Mouse (Mus musculus) lung, postnatal 10 days (tissue): ENCODE measurements around the gene Adipor1.
"Not testable (repeated sequence)": the region's sequence is repeated elsewhere in the genome, so short reads cannot be mapped to it uniquely, and the experiment has no call there.

Experiments used
- DNase-seq: peaks from one replicate; pipeline ENCODE4 v3.0.0; 2021

Gene Adipor1

DNA sequence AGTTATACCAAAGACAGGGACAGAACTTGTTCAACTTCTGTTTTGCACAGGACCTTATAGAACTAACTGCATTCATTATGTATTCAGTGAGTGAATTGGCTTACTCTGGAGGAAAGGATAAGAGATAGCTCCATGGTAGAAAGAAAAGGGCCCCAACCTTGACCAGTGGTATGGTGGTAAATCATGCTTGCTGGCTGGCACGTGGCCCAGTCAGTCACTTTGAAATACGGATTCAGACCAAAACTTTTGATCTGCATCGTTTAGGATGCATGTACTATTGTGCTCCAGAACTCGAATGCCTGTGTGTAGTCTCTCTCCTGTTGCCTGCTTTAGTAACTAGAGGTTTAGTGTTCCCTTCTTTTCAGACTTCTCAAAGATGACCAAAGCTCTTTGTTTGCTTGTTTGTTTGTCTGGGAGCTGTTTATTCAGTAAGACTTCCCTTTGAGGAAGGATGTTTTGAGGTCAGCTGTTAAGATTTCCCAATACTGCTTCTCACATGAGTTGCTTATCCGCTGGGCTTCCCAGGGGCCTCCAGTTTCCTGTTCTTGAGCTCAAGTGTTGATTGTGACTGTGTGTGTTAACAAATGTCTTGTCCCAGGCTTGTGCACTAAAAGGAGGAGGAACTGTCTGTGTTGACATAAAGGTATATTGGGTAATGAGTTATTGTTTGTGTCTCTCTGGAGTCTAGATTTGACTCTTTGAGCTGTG, 4.7 kb downstream of the Adipor1 start:
- DNase-seq = peak; percentile 23

DNA sequence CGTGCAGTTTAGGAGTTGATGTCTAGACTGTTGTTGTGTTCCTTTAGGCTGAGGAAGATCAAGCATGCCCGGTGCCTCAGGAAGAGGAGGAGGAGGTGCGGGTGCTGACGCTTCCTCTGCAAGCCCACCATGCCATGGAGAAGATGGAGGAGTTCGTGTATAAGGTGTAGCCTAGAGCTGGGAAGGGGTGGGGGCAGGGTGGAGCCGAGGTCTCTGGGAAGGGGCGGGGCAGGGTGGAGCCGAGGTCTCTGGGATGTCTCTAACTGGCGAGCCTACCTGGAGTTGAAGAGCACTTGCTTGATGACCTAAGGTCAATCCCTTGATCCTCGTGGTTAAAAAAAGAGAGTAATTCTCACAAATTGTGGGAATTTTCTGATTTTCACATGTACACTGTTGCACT, 8.7 kb downstream of the Adipor1 start:
- DNase-seq = no peak

DNA sequence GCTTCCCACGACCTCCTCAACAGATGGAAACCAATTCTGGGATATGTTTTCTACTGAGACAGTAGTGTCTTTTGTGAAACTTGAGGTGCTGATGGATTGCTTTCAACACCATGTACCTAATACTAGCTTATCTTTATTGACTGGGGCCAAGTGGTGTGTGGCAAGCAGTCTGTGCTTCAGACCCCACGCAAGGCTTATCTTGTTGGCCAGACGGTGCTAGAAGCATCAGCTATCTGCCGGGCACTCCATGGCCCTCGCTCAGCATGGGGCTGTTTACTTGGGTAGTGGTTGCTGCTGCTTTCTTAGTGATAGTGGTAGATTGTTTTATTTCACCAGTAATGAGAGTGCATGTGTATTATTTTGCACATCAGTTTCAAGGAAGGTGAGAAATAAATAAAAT, 11.1 kb downstream of the Adipor1 start:
- DNase-seq = no peak

DNA sequence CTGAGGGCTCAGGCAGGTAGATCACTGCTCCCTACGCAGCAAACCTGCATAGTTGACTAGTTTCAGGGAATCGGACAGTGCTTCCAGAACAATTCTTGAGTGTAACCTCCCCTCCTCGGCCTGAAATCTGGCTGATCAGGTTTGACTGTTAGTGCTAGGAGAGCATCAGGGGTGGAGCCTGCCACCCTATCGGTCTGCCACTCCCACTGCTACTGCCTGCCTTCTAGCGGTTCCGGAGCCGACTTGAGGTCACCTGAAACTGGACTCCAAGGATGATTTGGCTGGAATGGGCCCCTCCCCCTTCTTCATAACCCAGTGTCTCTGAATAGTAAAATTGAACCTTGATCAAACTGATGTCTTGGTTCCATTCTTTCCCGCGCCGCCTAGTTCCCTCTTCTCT, 17.8 kb downstream of the Adipor1 start:
- no peak for DNase-seq

DNA sequence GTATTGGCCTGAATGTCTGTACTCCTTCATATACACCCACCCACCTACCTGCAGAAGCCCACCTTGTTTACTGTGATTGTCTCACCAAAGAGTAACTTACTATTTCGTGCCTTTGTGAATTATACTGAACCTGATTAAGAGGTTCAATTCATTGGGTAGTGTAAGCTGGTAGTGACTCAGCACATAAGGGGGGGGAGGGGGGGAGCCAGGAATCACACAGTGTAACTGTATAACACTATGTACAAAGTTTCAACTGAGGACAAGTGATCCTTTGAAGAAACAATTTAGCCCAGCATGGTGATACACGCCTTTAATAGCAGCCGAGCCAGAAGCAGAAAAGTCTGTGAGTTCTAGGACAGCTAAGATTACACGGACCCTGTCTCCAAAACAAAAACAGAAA, 18.3 kb downstream of the Adipor1 start:
- no peak for DNase-seq

DNA sequence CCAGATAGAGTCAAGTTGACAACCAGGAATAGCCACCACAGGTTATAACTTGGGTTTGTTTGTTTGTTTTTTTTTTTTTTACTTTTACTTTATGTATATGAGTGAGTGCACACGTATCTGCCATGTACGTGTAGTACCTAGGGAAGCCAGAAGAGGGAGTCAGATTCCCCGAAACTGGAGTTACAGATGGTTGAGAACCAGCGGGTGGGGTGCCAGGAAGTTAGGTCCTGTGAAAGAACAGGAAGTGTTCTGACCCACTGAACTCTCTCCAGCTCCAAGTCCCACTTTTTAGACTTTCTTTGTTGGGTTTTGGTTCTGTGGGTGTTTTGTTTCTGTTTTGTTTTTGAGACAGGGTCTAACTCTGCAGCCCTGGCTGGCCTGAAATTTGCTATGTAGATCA, 20.2 kb downstream of the Adipor1 start:
- peak; percentile 62 for DNase-seq

DNA sequence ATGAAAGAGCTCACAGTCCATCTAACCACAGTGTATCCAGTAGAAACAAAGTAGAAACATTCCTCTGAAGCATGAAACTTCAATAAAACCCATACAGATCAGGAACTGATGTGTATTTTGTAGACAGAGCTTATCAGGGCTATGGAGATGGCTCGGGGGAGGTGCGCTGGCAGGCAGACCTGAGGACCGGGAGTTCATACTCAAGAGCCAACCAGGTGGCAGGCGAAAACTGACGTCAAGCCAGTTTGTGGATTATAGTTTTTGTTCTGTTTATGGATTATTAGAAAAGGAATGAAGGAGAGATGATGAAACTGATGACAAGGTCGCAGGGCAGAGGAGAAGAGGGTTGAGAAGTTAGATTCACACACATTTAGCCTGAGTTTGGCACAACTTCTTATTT, 25.3 kb downstream of the Adipor1 start:
- no peak for DNase-seq

DNA sequence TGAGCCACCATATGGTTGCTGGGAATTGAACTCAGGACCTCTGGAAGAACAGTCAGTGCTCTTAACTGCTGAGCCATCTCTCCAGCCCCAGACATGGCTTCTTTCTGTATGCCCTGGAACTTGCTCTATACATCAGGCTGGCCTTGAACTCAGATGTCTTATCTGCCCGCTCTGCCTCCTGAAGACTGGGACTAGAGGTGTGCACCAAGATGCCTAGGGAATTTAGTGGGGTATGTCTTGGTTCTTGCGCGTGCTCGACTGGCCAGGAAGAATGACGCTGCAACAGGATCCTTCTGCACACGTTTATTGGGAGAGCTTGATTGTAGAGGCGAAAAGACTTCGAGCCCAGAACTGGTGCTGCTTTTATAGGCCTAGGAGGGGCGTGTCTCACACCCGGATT, 26.6 kb downstream of the Adipor1 start:
- not testable (repeated sequence) for DNase-seq

DNA sequence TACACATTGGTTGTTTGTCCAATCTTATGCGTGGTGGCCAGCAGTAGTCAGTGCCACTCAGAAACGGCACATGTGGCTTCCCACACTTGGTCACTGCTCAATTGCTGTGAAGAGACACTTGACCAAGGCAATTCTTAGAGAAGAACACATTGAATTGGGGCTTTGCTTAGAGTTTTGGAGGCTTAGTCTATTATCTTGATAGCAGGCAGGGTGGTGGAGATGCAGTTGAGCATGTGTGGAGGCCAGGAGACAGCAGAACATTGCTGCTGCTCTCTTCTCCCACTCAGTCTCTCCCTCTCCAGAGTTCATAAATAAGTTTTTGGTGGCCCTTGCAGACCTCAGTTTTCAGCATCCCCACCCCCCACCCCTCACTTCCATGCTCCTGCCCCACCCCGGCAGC, 27.2 kb downstream of the Adipor1 start:
- DNase-seq = no peak

DNA sequence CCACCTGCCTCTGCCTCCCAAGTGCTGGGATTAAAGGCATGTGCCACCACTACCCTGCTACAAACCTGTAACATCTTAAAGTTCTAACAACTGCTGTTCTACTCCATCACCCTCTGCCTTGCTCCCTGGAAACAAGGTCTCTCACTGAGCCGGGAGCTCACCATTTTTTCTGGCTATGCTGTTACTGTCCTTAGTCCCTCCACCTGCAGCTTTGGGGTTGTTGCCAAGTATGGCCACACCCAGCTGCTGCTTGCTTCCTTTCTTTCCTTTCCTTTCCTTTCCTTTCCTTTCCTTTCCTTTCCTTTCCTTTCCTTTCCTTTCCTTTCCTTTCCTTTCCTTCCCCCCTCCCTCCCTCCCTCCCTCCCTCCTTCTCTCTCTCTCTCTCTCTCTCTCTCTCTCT, 28.1 kb downstream of the Adipor1 start:
- DNase-seq = not testable (repeated sequence)

DNA sequence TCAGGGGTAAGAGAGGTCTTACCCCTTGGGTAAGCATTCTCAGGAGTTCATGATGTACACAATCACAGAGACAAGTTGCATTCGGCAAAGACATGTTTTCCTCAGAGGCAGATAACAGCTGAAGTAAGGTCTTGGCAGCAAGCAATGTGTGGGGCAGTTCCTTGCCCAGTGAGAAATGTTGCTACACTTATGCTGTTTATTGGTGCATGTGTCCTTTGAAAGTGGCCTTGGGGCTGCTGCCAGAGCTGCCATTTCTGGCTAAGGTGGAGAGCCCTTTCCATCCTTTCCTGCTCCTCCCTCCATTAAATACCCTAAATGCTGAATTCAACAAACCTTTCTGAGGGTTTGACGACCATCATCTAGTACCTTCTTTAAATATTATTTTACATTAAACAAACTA, 30.2 kb downstream of the Adipor1 start:
- no peak for DNase-seq

DNA sequence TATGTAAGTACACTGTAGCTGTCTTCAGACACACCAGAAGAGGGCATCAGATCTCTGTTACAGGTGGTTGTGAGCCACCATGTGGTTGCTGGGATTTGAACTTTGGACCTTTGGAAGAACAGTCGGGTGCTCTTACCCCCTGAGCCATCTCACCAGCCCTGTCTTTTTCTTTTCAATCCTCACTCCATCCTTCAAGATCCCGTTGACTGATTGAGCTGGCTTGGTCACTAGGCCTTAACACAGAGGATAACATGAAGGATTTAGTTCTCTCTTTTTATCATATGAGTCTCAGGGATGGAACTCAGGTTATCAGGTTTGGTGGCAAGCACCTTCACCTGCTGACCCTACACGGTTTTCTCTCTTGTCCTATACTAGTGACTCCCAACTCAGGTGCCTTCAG, 33.4 kb downstream of the Adipor1 start:
- not testable (repeated sequence) for DNase-seq

DNA sequence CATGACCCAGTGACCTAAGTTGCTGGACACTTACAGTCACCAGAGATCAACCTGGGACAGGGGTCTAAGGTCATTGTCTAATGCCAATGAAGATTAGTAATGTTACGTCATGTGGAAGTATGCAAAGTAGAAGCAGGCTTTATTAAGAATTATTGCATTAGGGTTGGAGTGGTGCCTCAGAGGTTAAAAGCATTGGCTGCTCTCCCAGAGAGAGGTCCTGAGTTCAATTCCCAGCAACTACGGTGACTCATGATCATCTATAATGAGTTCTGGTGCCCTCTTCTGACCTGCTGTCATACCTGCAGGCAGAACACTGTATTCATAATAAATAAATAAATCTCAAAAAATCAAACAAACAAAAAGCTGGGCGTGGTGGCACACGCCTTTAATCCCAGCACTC, 35.0 kb downstream of the Adipor1 start:
- DNase-seq = no peak

DNA sequence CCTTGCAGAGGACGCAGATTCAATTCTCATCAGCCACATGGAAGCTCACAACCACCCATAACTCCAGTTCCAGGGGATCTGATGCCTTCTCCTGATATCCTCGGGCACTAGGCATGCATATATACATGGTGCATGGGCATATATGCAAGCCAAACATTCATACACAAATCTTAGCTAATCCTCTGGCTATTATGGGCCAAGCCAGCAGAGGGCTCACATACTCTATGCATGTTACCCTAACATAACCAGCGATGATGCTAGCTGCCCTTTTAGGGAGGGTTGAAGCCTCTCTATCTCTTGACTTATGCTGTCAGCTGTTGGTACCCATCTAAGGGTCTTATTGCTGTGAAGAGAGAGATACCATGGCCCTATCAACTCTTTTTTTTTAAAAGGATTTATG, 35.8 kb downstream of the Adipor1 start:
- peak; percentile 57 for DNase-seq

DNA sequence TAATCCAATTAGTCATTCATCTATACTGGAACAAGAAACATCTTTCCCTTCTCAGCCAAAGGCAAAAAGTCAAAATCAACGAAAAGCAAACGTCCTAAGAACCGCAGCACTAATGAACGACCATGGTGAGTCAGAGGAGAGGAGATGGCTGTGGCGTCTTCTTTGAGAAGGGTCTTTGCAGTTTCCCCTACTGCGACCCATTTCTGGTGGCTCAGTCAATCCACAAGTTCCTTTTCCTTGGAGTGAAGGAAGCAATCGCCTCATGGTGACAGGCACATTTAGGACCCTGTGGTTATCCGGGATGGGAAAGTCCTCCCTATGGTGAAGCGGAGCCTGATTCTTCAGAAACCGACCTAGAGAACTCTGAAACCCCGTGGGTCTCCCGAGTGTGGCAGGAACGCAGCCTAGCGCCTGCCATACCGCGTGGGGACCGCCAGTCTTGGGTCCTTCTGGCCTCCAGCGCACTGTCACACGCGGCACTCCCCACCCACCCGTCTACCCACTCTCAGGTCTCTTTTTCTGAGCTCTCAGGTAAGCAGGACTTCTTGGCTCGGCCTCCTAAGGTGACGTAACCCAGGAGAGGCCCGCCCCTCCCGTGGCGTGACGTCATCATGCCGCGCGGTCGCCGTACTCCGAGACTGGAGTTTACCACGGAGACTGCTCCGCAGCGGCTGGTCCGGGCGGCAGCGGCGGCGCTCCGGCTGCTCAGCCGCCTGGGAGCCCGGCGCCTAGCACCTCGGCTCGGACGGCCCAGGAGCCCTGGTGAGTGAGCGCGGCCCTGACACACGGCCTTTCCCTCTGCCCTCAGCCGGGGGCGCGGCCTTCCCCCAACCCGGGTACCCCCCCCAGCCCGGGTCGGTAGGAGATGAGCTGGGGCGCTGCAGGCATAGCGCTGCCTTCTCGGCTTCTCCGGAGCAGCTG, 40.0 kb downstream of the Adipor1 start, which contains the start of gene Klhl12:
TSS of gene Klhl12 (plus strand) at position 628 of the 921 bp plus-strand sequence.
- peak; percentile 94 for DNase-seq

DNA sequence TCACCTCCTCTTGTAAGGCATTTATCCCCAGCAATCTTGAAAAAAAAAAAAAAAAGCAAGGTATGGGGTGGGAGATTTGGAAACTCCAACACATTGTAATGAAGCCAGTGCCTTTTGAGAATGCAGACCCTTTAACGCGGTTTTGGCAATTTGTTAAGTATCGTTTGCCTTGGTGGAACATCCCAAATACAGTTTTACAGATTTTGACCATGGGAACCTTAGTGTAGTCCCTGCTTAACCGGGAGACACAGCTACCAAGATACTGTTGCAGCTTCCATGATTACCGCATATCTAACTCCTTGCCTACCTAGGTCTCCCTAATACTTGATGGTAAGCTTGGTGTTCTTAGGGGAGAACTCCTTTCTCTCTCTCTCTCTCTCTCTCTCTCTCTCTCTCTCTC, 40.9 kb downstream of the Adipor1 start:
- no peak for DNase-seq

DNA sequence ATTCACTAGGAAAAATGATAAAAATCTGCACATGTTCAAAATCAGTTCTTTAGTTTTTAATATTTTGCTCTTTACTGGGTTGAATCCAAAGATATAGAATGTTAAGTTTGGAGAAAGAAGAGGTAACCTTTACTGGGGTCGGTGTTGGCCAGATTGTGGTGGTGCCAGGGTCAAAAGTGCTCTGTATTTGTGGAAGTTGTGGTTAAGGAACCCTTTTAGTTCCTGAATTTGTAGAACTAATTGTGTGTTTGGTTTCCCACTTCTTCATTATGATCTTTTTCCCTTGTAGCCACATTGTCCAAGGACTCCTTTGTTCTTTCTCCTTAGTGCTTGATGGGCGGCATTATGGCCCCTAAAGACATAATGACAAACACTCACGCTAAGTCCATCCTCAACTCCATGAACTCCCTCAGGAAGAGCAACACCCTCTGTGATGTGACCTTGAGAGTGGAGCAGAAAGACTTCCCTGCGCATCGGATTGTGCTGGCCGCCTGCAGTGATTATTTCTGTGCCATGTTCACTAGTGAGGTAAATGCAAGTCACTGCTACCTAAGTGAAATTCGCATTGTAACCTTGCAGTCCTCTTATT, 43.1 kb downstream of the Adipor1 start:
- DNase-seq = no peak

DNA sequence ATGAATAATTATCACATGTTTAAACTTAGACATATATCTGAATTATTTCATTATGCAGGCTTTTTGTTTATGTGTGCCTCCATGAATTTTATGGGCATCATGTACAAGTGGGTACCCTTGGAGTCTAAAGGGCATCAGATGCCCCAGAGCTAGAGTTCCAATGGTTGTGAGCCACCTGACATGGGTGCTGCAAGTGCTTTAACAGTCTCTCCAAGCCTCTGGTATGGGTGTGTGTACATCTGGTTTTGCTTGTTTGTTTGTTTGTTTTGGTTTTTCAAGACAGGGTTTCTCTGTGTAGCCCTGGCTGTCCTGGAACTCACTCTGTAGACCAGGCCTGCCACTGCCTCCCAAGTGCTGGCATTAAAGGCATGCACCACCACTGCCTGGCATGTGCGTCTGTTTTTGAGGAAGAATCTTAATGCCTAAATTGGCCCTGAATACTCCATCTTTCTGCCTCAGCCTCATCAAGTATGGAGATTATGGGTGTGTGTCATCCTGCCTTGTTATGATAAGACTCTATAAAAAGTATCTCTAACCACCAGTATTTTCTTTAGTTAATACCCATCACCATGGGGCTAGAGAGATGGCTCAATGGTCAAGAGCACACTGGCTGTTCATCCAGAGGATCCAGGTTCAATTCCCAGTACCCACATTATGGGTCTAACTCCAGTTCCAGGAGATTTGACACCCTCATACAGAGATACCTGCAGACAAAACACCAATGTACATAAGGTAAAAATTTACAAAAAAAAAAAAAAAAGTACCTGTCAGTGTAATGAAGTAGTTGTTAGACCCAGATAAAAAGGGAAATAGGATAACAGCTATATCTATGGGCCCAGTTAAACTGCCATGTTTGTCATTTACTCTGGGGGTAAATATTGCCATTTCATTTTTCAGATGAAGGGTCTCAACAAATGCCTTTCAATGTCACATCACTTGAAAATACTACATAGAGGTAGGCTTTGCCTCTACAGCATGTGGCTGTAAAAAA, 45.4 kb downstream of the Adipor1 start:
- no peak for DNase-seq
